Mouse (Mus musculus) layer of hippocampus, postnatal 14 days (tissue): ENCODE measurements around the gene Fate1. TPM values are rescaled to one million over a fixed set of nuclear protein-coding genes. Genes with fewer than 3 reads are reported as not detected.

ENCODE experiments used
- total RNA-seq, 2 experiments: library from RNA; stranded (reverse); gene quantifications; 2 replicates each; pipeline ENCODE4 v1.2.3; 2021

The Fate1 gene
- total RNA-seq, 2 experiments from 2014 or later, result not detected

Other genes starting within 250 kb of the Fate1 start
- 10 to 100 TPM; 34.7 to 38.0 TPM for gene Vma21, start 157.1 kb upstream of the Fate1 start, total RNA-seq
- under 1 TPM; 0.44 to 0.67 TPM for gene Gm1141, start 52.0 kb upstream of the Fate1 start, total RNA-seq
- gene Prrg3, start 10.4 kb upstream of the Fate1 start, total RNA-seq, result 10 to 100 TPM; 22.8 to 25.8 TPM
- under 1 TPM; 0.09 to 0.19 TPM for gene Cnga2, start 18.9 kb downstream of the Fate1 start, total RNA-seq
- not detected for gene Magea4, start 249.0 kb downstream of the Fate1 start, total RNA-seq